Mouse (Mus musculus): Measurements from ENCODE around the gene Trir. TPM values are rescaled to one million over a fixed set of nuclear protein-coding genes. Genes with fewer than 3 reads are reported as not detected.

Gene Trir
- polyA plus RNA-seq, 1 experiment = 198 TPM

DNA sequence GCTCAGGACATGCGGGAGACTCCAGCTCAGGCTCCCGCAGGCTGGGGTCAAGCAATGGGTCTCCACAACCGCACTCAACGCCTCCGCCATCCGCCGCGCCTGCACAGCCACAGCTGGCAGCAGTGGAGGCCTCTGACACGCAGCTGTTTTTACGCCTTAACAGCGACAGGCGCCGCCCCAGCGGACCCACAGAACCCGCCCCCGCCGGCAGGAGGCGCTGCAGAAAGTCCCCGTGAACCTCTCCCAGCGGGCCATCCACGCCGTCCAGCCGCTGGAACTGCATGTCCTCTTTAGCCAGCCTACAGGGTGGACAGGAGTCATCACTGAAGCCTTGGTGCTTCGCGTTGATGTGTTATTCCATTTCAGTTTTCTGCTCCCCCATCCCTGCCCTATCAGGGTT, 18.9 kb upstream of the Trir start:
- no peaks in the 10 kb centered on the region for H3K36me3 ChIP-seq (ENCODE audit: control insufficient read depth, insufficient read depth)
- TF ChIP-seq CEBPB (IDR thresholded peaks at IDR 0.05; ENCODE audit: insufficient read depth, poor library complexity, severe bottlenecking) (no peak), MAX (IDR thresholded peaks at IDR 0.05; ENCODE audit: low read depth) (no peak), E2F4 (IDR thresholded peaks at IDR 0.05; ENCODE audit: insufficient read depth) (no peak), POLR2AphosphoS2 (IDR thresholded peaks at IDR 0.05; ENCODE audit: insufficient read length, low read depth) (no peak), MYOG (IDR thresholded peaks at IDR 0.05; ENCODE audit: control insufficient read depth in 1 of 3, insufficient read depth in 1 of 3, insufficient read length in 2 of 3, low read depth in 2 of 3) (no peak), REST (IDR thresholded peaks at IDR 0.05; ENCODE audit: insufficient read depth, insufficient read length) (no peak), TCF3 (IDR thresholded peaks at IDR 0.05; ENCODE audit: insufficient read length, low read depth) (no peak), TCF12 (IDR thresholded peaks at IDR 0.05; ENCODE audit: insufficient read depth, poor library complexity, severe bottlenecking) (no peak), SRF (IDR thresholded peaks at IDR 0.05; ENCODE audit: control insufficient read depth, insufficient read length, low read depth) (no peak), MYOD1 (IDR thresholded peaks at IDR 0.05; ENCODE audit: control insufficient read depth in 1 of 3, insufficient read length in 2 of 3, low read depth in 2 of 3) (no peak), POLR2A (IDR thresholded peaks at IDR 0.05; ENCODE audit: insufficient read length, low read depth) (no peak), USF1 (IDR thresholded peaks at IDR 0.05; ENCODE audit: low read depth) (no peak)
- no peaks in the 10 kb centered on the region for H3K79me2 ChIP-seq (ENCODE audit: control insufficient read depth, insufficient read depth)
- H3K4me3 ChIP-seq = no peak overlapping the region
- H3K4me2 ChIP-seq (ENCODE audit: low read depth) = no peak overlapping the region
- peaks cover 9% of the 10 kb centered on the region for H3K27me3 ChIP-seq (ENCODE audit: control insufficient read depth, insufficient read depth, insufficient read length)
- H3ac ChIP-seq (ENCODE audit: control insufficient read depth, insufficient read length) = no peak overlapping the region

DNA sequence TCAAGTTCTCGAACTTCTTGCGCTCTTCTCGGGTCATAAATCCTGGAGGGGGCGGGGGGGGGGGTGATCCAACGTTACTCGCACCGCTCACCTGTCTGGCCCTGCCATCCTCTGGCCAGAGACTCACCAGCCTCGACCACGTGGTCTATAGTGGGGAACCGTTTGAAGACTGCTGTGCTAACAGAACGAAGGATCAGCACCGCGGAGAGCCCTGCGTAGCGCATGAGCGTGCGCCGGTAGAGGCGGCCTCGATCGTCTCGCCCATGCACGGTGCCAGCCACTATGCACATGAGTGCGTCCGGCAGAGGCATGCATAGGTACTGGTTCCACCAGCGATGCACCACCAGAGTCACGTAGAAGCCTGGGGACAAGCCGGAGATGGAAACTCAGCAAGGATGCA, 15.4 kb upstream of the Trir start:
- H3K36me3 ChIP-seq (ENCODE audit: control insufficient read depth, insufficient read depth) = no peaks in the 10 kb centered on the region
- TF ChIP-seq MYOG (IDR thresholded peaks at IDR 0.05; ENCODE audit: control insufficient read depth in 1 of 3, insufficient read depth in 1 of 3, insufficient read length in 2 of 3, low read depth in 2 of 3) = no peak
- TF ChIP-seq CEBPB (IDR thresholded peaks at IDR 0.05; ENCODE audit: insufficient read depth, poor library complexity, severe bottlenecking) = no peak
- TF ChIP-seq MAX (IDR thresholded peaks at IDR 0.05; ENCODE audit: low read depth) = no peak
- no peaks in the 10 kb centered on the region for H3K79me2 ChIP-seq (ENCODE audit: control insufficient read depth, insufficient read depth)
- no peak overlapping the region for H3ac ChIP-seq (ENCODE audit: control insufficient read depth, insufficient read length)
- H3K4me2 ChIP-seq (ENCODE audit: low read depth) = no peak overlapping the region
- no peak overlapping the region for H3K4me3 ChIP-seq
- peaks cover 14% of the 10 kb centered on the region for H3K27me3 ChIP-seq (ENCODE audit: control insufficient read depth, insufficient read depth, insufficient read length)

DNA sequence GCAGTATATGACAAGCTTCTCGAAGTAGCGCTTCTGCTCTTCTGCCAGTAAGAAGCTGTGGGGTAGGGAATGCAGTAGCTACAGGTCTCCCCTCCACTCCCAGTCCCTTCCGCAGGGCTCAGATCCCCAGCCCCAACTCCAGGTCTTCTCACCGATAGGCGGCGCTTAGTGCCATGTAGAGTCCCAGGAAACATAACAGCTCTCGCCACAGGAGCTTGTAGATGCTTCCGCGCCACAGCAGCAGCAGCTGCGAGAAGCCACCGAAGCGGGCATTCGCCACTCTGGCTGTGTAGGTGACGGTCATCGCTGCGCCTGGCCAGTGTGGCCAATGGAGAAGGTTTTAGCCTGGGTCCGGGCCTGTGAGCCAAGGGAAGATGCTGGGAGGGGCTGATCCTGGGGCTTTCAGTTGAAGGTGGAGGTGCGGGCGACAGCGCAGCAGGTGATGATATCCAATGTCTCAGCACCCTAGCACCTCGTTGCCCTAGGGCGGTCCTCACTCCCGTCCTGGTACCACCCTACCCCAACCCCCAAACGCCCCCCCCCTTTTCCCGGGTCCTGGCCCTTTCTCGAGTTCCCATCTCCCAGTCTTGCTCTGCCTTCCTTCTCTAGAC, 13.3 kb upstream of the Trir start:
- no peak for TF ChIP-seq MAX (IDR thresholded peaks at IDR 0.05; ENCODE audit: low read depth)
- TF ChIP-seq MYOG (IDR thresholded peaks at IDR 0.05; ENCODE audit: control insufficient read depth in 1 of 3, insufficient read depth in 1 of 3, insufficient read length in 2 of 3, low read depth in 2 of 3) = peak in 1 of 3 experiments; percentile 16
- no peak for TF ChIP-seq TCF12 (IDR thresholded peaks at IDR 0.05; ENCODE audit: insufficient read depth, poor library complexity, severe bottlenecking)
- TF ChIP-seq E2F4 (IDR thresholded peaks at IDR 0.05; ENCODE audit: insufficient read depth) = no peak
- H3K27me3 ChIP-seq (ENCODE audit: control insufficient read depth, insufficient read depth, insufficient read length) = peaks cover 14% of the 10 kb centered on the region
- H3K4me2 ChIP-seq (ENCODE audit: low read depth) = peak overlapping the region; percentile 38
- H3K4me3 ChIP-seq = no peak overlapping the region
- no peaks in the 10 kb centered on the region for H3K36me3 ChIP-seq (ENCODE audit: control insufficient read depth, insufficient read depth)
- no peaks in the 10 kb centered on the region for H3K79me2 ChIP-seq (ENCODE audit: control insufficient read depth, insufficient read depth)
- no peak overlapping the region for H3ac ChIP-seq (ENCODE audit: control insufficient read depth, insufficient read length)

DNA sequence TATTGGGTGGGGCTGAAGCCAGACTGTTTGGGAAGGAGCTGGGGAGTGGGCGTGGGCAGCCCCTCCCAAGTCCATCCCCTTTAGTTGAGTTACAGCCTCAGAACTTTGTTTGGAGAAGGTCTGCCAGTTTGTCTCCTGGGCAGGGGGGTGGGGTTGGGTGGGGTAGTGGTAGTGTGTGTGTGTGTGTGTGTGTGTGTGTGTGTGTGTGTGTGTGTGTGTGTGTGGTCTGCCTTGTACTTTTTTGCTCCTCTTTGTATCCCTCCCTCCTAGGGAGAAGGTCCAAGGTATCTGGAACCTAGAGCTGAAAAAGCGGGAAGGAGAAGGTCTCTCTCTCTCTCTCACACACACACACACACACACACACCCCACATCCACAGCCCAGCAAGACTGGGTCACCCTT, 12.2 kb upstream of the Trir start, which contains the start of gene Best2:
TSS of gene Best2 (minus strand) at position 101 of the 400 bp plus-strand sequence.
- Histone ChIP-seq H3K4me2 (ENCODE audit: low read depth) (peak within 1 kb of the TSS; percentile 38), H3K27me3 (ENCODE audit: control insufficient read depth, insufficient read depth, insufficient read length) (peaks cover 14% of the 10 kb centered on the region), H3K4me3 (no peak within 1 kb of the TSS), H3K36me3 (ENCODE audit: control insufficient read depth, insufficient read depth) (peaks cover 3% of the 10 kb centered on the region), H3K79me2 (ENCODE audit: control insufficient read depth, insufficient read depth) (no peaks in the 10 kb centered on the region), H3ac (ENCODE audit: control insufficient read depth, insufficient read length) (no peak within 1 kb of the TSS)
- no peak for TF ChIP-seq MYOG (IDR thresholded peaks at IDR 0.05; ENCODE audit: control insufficient read depth in 1 of 3, insufficient read depth in 1 of 3, insufficient read length in 2 of 3, low read depth in 2 of 3)
- TF ChIP-seq POLR2A (IDR thresholded peaks at IDR 0.05; ENCODE audit: insufficient read length, low read depth) = no peak
- TF ChIP-seq POLR2AphosphoS2 (IDR thresholded peaks at IDR 0.05; ENCODE audit: insufficient read length, low read depth) = no peak
- TF ChIP-seq CEBPB (IDR thresholded peaks at IDR 0.05; ENCODE audit: insufficient read depth, poor library complexity, severe bottlenecking) = no peak
- TF ChIP-seq MYOD1 (IDR thresholded peaks at IDR 0.05; ENCODE audit: control insufficient read depth in 1 of 3, insufficient read length in 2 of 3, low read depth in 2 of 3) = no peak
- no peak for TF ChIP-seq SRF (IDR thresholded peaks at IDR 0.05; ENCODE audit: control insufficient read depth, insufficient read length, low read depth)
- no peak for TF ChIP-seq TCF12 (IDR thresholded peaks at IDR 0.05; ENCODE audit: insufficient read depth, poor library complexity, severe bottlenecking)
- no peak for TF ChIP-seq MAX (IDR thresholded peaks at IDR 0.05; ENCODE audit: low read depth)

DNA sequence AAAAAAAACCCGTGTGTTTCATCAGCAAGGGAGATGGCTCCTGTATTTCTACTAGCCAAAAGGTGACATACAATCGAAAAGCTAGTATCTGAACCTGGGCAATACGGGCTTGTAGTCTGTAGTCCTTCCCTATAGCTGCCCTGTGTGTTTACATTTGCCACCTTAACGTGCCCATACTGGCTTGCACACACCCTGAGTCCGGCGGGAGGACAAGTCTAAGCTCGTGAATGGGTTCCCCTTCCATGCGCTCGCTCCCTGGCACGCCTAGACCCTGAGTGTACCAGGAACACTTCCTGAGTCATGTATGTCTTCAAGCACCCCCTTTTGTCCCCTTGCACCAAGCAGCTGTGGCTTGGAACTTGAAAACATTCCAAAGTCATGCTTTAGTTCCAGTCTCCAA, 9.9 kb upstream of the Trir start:
- peaks cover 3% of the 10 kb centered on the region for H3K79me2 ChIP-seq (ENCODE audit: control insufficient read depth, insufficient read depth)
- no peak overlapping the region for H3K4me2 ChIP-seq (ENCODE audit: low read depth)
- TF ChIP-seq SRF (IDR thresholded peaks at IDR 0.05; ENCODE audit: control insufficient read depth, insufficient read length, low read depth) = no peak
- TF ChIP-seq POLR2AphosphoS2 (IDR thresholded peaks at IDR 0.05; ENCODE audit: insufficient read length, low read depth) = peak; percentile 36
- H3K4me3 ChIP-seq = no peak overlapping the region
- H3K36me3 ChIP-seq (ENCODE audit: control insufficient read depth, insufficient read depth) = peaks cover 3% of the 10 kb centered on the region
- no peak overlapping the region for H3ac ChIP-seq (ENCODE audit: control insufficient read depth, insufficient read length)
- peaks cover 5% of the 10 kb centered on the region for H3K27me3 ChIP-seq (ENCODE audit: control insufficient read depth, insufficient read depth, insufficient read length)

All from myocyte (in vitro differentiated cells).